Mouse (Mus musculus): ENCODE measurements around the gene Sdcbp2. TPM values are rescaled to one million over a fixed set of nuclear protein-coding genes. Genes with fewer than 3 reads are reported as not detected.

The Sdcbp2 gene
- 1.00 and 1.1 TPM in 2 replicates for polyA plus RNA-seq (2016; fragmentation: Nextera tagmentation; extraction: Ambion mirVana)

DNA sequence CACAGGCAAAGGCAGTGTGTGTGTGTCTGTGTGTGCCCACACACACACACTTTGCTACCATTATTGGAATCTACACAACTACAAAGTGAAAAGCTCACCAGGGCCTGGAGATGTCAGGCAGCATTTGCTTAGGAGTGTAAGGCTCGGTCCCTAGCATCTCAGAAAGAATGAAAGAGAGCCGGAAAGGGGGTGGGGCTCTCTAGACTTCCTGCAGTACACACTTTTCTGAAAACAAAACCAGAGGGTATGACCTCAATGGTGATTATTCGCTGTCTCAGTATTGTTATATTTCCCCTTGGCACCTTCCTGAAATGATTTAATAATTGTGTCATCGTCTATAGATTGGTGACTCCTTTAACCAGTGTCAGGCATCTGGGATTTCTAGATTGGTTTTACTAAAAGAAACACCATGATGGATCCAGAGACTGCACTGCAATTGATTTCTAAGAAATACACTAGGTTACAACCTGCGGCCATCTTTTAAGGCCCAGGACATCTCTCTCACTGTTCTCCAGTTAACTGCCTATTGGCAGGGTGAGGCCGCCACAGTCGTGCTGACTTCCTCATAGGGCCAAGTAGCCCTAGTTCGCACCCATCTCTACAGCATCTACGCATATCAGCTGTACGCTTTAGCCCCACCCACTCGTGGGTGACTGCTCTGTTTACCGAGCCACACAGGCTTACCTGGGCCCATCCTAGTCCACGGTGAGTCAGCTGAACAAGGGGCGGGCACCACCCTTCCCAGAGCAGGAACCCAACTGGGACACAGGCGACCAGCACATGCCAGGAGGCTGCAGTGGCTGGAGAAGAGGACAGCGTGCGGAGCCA is at the start of gene Sdcbp2:
Sdcbp2 (plus strand) TSS at position 750 of the 828 bp plus-strand sequence.
- Histone ChIP-seq H3K27ac (no peak within 1 kb of the TSS), H3K27me3 (ENCODE audit: insufficient read depth, poor library complexity, severe bottlenecking) (no peaks in the 10 kb centered on the region), H3K4me3 (no peak within 1 kb of the TSS), H3K9me3 (no peaks in the 10 kb centered on the region), H3K36me3 (no peaks in the 10 kb centered on the region), H3K4me1 (peaks cover 14% of the 10 kb centered on the region)
- 63% methylated on average over 17 of the region's 17 CpGs for WGBS
- no peak for DNase-seq (ENCODE audit: low spot score)

DNA sequence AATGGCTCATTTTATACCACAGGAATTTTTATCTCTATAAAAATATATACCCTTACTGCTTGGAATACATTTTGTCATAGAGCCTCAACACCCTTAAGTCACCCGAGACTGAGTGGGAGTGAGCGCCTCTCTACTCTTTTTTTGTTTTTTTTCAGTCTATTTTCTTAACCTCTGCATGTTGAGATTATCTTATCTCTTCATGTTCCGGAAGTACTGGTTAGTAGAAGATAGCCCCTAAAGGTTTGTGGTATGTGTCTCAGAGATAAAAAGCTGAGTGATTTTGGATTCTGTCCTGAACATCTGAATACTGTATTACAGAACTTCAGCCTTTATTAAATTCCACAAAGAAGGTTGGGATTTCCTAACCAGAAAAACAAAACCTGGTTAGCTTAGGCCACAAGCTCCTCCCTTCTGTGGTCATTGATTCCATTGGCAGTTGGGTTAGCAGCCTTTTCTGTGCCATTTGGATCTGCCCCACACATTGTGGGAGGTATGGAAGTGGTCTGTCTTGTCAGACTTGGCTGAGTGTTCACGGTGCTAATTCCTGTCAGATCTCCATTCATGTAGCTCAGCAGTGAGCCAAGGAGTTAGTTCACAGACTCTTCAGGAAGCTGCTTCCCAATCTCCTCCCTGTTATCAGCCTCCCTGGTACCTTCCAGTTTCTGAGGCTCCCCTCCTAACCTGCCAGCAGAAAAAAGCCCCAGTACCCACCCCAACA is 47.9 kb upstream of the Sdcbp2 start:
- no peak for DNase-seq (ENCODE audit: low spot score)
- 18% methylated on average over 4 of the region's 4 CpGs for WGBS
- no peak overlapping the region for H3K27ac ChIP-seq

DNA sequence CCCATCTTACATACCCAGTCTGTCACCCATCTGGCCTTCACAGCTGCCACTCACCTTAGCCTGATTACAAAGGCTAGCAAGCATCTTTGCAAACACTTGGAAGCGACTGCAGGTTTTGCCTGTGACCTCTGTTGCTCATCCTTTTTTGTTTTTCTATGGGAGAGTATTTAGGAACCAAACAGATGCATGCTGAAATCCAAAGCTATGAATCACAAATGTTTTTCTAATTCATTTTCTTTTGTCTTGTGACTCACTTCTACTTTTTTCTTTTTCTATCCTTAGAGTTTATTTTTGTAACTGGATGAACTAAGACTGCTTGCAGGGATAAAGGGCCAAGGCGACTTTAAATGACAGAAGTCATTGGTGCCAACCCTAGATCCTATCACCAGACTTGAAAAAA is 46.9 kb upstream of the Sdcbp2 start:
- DNase-seq (ENCODE audit: low spot score): no peak
- H3K4me3 ChIP-seq: no peak overlapping the region
- WGBS: 59% methylated on average over 2 of the region's 2 CpGs
- no peak overlapping the region for H3K27ac ChIP-seq
- H3K9me3 ChIP-seq: no peaks in the 10 kb centered on the region
- H3K27me3 ChIP-seq (ENCODE audit: insufficient read depth, poor library complexity, severe bottlenecking): no peaks in the 10 kb centered on the region
- H3K36me3 ChIP-seq: peaks cover 11% of the 10 kb centered on the region; the same call in 1 of the 2 replicates
- H3K4me1 ChIP-seq: peaks cover 12% of the 10 kb centered on the region

More for the DNA sequence above, 47.9 kb upstream of the Sdcbp2 start:
- Histone ChIP-seq H3K4me3 (no peak overlapping the region), H3K27me3 (ENCODE audit: insufficient read depth, poor library complexity, severe bottlenecking) (no peaks in the 10 kb centered on the region), H3K9me3 (no peaks in the 10 kb centered on the region), H3K36me3 (peaks cover 16% of the 10 kb centered on the region; the same call in 1 of the 2 replicates), H3K4me1 (peaks cover 9% of the 10 kb centered on the region; the same call in 1 of the 2 replicates)

DNA sequence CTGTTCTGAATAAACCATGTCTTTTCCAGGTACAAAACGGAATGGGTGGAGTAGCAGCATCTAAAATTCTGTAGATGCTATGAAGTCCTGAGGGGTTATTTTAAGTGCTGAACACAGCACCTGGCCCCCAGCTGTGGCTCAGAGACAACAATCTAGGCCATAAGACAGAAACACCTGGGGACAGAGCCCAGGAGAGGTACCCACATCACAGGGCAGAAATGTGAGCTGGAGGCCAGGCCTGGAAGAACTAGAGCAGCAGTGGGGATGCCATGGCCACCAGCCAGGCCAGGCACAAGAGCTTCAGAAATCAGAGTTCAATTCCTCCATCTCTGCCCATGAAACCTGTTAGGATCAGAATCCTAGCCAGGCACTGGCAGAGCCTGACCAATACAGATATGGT is 44.4 kb upstream of the Sdcbp2 start:
- 75% methylated on average over 1 of the region's 1 CpGs for WGBS
- Histone ChIP-seq H3K9me3 (no peaks in the 10 kb centered on the region), H3K27me3 (ENCODE audit: insufficient read depth, poor library complexity, severe bottlenecking) (no peaks in the 10 kb centered on the region), H3K4me3 (no peak overlapping the region), H3K27ac (no peak overlapping the region), H3K4me1 (peaks cover 23% of the 10 kb centered on the region), H3K36me3 (no peaks in the 10 kb centered on the region)
- no peak for DNase-seq (ENCODE audit: low spot score)

DNA sequence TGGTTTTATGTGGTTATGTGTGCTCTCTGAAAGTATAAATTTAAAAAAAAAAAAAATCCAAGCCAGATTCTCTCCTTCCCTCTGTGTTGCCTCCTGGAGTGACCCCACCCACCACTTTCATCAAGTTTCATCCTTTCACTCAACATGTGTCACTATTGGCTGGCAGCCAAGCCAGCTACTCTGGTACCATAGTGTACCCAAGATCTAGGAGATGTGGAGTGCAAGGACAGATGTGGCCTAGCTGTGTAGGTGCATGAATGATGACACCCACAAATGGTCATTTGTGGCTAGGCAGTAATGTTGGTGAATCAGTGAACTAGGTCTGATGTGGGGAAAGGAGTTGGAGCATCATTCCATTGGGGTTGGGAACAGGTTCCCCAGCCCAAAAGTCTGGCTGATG is 43.3 kb upstream of the Sdcbp2 start:
- no peak for DNase-seq (ENCODE audit: low spot score)
- Histone ChIP-seq H3K27me3 (ENCODE audit: insufficient read depth, poor library complexity, severe bottlenecking) (no peaks in the 10 kb centered on the region), H3K27ac (no peak overlapping the region), H3K9me3 (no peaks in the 10 kb centered on the region), H3K36me3 (no peaks in the 10 kb centered on the region), H3K4me1 (peaks cover 23% of the 10 kb centered on the region), H3K4me3 (no peak overlapping the region)

DNA sequence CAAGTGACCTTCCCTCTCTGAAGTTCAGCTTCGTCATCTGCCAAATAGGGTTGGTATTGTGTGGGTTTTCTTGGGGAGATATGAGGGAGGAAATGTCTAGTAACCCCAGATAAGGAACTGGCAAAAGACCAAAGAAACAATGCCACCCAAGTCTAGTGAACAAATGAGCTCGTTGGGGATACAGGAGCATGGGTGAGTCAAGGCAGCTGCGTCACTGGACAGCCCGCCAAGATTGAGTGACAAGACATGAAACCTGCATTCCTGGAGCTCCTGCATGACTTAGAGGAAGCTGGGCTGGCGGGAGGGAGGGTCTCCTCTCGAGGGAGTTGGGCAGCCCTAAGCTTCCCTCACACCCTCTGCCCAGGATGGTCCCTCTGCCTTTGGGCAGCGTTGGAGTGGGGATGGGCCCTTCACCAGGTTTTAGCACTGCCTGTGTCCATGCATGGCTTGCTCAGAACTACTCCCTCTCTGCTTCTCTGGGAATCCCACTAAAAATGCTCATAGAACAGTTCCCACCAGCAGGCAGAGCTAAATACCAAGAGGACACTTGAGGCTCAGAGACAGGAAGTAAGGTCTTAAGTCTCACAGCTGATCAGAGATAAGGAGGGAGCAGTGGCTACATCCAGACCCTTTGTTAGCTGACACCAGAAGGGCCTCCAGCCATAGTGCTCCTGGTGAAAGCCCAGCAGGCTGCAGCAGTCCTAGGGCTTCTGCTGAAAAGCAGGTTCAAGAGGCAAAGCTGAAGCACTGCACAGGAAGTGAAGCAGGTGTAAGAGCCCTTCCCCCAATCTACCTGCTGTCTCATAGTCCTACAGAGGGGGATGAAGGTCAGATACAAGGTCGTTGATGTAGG is 41.8 kb upstream of the Sdcbp2 start:
- Histone ChIP-seq H3K36me3 (no peaks in the 10 kb centered on the region), H3K27ac (peak overlapping the region; percentile 59), H3K4me1 (peaks cover 14% of the 10 kb centered on the region), H3K27me3 (ENCODE audit: insufficient read depth, poor library complexity, severe bottlenecking) (no peaks in the 10 kb centered on the region), H3K4me3 (no peak overlapping the region), H3K9me3 (no peaks in the 10 kb centered on the region)
- WGBS: 24% methylated on average over 8 of the region's 8 CpGs
- DNase-seq (ENCODE audit: low spot score): no peak

DNA sequence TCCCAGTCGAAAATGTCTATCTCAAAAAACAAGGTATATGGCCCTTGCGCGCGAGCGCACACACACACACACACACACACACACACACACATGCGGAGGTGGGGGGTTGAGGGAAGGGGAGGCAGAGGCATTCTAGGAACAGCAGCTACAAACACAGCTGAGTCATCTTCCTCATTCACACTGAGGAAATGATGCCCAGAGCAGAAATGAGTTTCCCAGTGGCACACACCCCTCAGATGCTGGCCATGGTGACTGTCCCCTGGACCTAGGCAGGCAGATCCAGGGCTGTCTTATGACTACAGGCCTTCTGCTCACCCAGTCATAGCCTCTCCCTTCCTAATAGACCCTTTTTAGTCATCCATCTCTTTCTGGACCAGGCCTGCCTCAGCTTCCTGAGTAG is 38.8 kb upstream of the Sdcbp2 start:
- H3K9me3 ChIP-seq: no peaks in the 10 kb centered on the region
- no peak for DNase-seq (ENCODE audit: low spot score)
- no peak overlapping the region for H3K4me3 ChIP-seq
- H3K27ac ChIP-seq: no peak overlapping the region
- H3K36me3 ChIP-seq: no peaks in the 10 kb centered on the region
- H3K27me3 ChIP-seq (ENCODE audit: insufficient read depth, poor library complexity, severe bottlenecking): no peaks in the 10 kb centered on the region
- peaks cover 14% of the 10 kb centered on the region for H3K4me1 ChIP-seq
- 87% methylated on average over 6 of the region's 6 CpGs for WGBS

DNA sequence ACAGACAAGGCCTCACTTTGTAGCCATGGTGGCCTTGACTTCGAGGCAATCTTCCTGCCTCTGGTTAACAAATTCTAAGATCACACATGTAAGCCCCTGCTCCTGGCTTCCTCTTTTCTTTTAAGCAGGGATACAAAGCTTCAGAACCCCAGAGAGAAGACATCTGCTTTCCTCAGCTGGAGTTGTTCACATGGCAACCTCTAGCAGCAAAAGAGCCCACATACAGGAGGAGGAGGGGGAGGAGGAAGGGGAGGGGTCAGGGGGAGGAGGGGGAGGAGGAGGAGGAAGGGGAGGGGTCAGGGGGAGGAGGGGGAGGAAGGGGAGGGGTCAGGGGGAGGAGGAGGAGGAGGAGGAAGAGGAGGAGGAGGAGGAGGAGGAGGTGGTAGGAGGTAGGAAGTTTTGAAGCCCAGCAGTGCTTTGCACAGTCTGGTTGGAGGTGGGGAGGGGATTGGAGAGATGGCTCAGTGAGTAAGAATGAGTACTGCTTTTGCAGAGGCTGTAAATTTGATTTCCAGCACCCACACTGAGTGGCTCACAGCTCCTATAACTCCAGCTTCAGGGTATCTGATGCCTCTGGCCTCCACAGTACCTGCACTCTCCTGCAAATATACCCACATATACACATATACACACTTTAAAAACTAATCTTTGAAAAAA is 36.3 kb upstream of the Sdcbp2 start:
- Histone ChIP-seq H3K27me3 (ENCODE audit: insufficient read depth, poor library complexity, severe bottlenecking) (no peaks in the 10 kb centered on the region), H3K36me3 (no peaks in the 10 kb centered on the region), H3K9me3 (no peaks in the 10 kb centered on the region), H3K4me3 (no peak overlapping the region), H3K4me1 (peaks cover 5% of the 10 kb centered on the region), H3K27ac (no peak overlapping the region)
- 56% methylated on average over 1 of the region's 1 CpGs for WGBS
- no peak for DNase-seq (ENCODE audit: low spot score)

DNA sequence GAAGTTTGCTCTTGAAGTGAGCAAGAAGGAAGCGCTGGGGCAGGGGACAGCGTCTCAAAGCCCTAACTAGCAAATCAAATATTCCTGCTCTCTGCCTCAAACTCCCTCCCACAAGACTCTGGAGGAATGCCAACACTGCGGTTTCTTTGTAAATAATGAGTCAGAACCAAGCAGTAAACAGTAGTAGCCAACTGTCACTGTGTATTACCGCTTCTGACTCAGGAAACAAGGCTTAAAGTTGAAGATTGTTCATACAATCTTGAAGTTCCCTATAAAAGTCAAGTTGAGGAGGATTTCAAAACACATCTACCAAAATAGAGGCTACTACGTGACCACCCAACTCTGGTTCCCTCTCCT is 35.8 kb upstream of the Sdcbp2 start:
- H3K4me3 ChIP-seq: no peak overlapping the region
- no peaks in the 10 kb centered on the region for H3K36me3 ChIP-seq
- DNase-seq (ENCODE audit: low spot score): no peak
- H3K27ac ChIP-seq: no peak overlapping the region
- no peaks in the 10 kb centered on the region for H3K27me3 ChIP-seq (ENCODE audit: insufficient read depth, poor library complexity, severe bottlenecking)
- no peaks in the 10 kb centered on the region for H3K9me3 ChIP-seq
- WGBS: 71% methylated on average over 5 of the region's 5 CpGs
- H3K4me1 ChIP-seq: peaks cover 7% of the 10 kb centered on the region; the same call in 1 of the 2 replicates

DNA sequence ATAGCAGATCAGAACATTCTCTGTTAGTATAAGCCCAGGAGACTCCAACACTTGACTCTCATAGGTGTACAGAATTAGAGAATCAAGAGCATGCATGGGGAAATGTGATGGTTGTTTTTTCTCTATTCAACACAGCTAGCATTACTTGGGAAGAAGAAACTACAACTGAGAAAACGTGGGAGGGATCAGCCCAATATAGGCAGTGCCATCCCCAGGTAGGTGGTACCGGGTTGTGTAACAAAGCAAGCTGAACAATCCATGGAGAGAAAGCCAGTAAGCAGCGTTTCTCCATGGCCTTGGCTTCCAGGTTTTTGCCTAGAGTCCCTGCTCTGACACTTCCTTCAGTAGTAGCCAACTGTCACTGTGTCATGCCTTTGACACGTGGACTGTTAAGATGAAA is 33.8 kb upstream of the Sdcbp2 start:
- Histone ChIP-seq H3K4me1 (peaks cover 6% of the 10 kb centered on the region), H3K4me3 (no peak overlapping the region), H3K9me3 (no peaks in the 10 kb centered on the region), H3K27ac (no peak overlapping the region), H3K27me3 (ENCODE audit: insufficient read depth, poor library complexity, severe bottlenecking) (no peaks in the 10 kb centered on the region), H3K36me3 (no peaks in the 10 kb centered on the region)
- 55% methylated on average over 4 of the region's 4 CpGs for WGBS
- DNase-seq (ENCODE audit: low spot score): no peak

DNA sequence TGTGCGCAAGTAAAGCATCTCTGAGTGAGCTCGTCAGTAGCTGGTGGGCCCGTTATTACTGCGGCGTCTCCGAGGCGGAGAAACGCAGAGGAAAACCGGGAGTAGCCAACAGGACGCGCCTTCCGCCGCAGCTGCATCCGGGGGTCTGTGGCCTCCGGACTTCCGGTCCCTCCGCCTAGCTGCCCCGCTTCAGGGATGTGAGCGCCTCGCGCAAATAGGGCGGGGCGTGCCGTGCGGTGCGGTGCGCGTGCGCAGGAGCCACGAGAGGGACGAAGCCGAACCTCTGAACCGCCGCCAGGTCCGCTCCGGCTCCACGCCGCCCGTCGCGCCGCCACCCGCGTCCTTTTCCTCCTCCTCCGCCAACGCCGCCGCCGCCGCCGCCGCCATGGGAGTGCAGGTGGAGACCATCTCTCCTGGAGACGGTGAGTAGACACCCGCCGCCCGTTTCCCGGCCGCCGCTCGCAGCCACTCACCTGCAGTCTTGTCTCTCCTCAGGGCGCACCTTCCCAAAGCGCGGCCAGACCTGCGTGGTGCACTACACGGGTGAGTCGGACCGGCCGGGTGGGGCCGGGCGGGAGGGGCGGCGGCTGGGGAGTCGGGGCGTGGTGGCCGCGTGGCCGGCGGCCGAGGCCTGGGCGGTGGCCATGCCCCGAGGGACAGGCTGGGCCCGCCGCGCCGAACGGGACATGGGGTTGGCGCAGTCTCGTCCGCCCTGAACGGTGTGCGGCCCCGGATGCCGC is 29.9 kb upstream of the Sdcbp2 start, which contains the start of gene Fkbp1a:
Fkbp1a (plus strand) TSS at position 161 of the 740 bp plus-strand sequence.
- Histone ChIP-seq H3K9me3 (no peaks in the 10 kb centered on the region), H3K4me1 (peaks cover 33% of the 10 kb centered on the region), H3K4me3 (peak within 1 kb of the TSS; percentile 98), H3K36me3 (peaks cover 36% of the 10 kb centered on the region), H3K27ac (peak within 1 kb of the TSS; percentile 99), H3K27me3 (ENCODE audit: insufficient read depth, poor library complexity, severe bottlenecking) (no peaks in the 10 kb centered on the region)
- WGBS: under 1% methylated on average over 86 of the region's 93 CpGs
- DNase-seq (ENCODE audit: low spot score): peak; percentile 97
